Mouse (Mus musculus): ENCODE data around the gene Tmc6.

The Tmc6 gene

DNA sequence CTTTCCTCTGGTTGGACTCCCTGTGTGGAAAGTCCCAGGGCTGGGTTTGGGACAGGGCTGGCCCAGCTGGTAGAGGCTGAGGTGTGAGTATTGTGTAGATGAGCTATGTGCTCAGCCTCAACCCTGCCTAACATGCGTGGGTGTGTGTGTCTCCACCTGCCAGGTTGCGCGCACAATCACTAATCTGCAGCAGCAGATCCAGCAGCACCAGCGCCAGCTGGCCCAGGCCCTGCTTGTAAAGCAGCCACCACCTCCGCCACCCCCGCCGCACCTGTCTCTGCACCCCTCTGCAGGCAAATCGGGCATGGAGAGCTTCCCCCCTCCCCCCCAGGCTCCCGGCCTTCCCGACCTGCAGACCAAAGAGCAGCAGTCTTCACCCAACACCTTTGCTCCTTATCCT, 32.6 kb downstream of the Tmc6 start:
- no peak for DNase-seq

DNA sequence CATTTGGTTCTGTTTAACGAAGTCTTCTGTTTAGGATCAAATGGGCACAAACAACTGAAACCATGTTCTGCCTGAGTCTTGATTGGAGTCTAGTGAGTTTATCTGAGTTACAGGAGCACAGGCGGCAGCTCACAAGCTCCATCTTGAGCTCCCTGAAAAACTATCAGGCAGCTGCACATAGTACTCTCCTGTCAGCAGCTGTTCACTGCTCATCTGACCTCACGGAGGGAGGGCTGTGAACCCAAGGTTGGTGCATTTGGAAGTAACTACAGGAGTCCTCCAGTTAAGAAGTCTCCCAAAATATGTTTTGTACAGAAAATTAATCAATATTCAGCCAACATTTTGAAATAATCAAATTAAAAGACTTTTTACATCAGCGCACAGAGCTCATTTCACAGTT, 33.4 kb downstream of the Tmc6 start:
- no peak for DNase-seq

- DNase-seq: no peak
These were observed 38.5 kb downstream of the Tmc6 start for GRCm38 (mm10) chr11:117743454-117744030.

- DNase-seq: no peak
These were observed 39.3 kb downstream of the Tmc6 start for GRCm38 (mm10) chr11:117742715-117743114.

DNA sequence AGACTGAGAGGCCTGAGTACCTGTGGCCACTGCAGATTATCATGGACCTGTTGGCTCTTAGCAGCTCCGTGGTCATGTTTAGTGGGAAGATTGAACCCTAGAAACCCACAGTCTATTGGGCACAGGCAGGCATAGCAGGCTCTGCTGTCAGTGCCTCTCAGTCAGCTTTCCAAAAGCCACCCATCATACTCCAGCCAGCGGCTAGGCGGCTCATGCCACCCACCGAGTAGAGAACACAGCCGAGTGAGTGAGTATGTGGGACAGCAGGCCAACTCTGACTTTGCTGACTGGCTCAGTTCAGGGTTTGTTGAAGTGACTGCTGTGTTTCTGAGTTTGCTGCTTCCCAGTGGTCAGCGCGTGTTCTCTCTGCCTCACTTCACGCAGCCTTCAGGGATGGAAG, 39.8 kb downstream of the Tmc6 start:
- DNase-seq: no peak

GRCm38 (mm10) chr11:117741128-117741527, 40.9 kb downstream of the Tmc6 start:
- DNase-seq: no peak

GRCm38 (mm10) chr11:117738123-117738522, 43.9 kb downstream of the Tmc6 start:
- DNase-seq: no peak

DNA sequence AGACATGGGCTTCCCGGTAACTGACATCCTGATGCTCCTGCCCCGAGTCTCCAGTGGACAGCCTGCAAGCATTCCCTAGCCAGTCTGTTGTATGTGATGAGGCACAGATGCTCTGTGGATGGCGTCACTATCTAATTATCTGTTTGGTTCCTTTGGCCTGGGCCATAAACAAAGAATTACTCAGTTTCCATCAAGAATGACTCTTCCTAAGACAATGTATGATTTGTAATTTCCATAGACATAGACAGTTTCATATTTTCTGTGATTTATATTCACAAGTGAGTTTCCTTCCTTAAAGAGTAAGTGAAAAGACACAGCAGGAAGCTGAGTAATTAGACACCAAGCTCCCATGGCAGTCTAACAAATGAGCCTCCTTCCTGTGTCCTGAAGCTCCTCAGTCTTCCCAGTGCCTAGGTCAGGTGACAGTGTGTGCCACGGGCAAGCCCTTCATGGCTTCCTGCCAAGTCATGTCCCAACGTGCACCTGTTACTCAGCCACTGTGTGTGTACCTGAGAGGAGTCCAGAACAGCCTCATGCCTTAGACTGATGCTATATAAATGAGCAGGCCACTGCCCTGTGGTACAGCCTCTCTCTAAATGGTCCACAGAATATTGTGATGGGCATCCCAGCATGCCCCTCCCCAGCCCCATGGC, 45.8 kb downstream of the Tmc6 start:
- DNase-seq: no peak

- no peak for DNase-seq
These were observed 50.5 kb downstream of the Tmc6 start for GRCm38 (mm10) chr11:117731470-117731869.

DNA sequence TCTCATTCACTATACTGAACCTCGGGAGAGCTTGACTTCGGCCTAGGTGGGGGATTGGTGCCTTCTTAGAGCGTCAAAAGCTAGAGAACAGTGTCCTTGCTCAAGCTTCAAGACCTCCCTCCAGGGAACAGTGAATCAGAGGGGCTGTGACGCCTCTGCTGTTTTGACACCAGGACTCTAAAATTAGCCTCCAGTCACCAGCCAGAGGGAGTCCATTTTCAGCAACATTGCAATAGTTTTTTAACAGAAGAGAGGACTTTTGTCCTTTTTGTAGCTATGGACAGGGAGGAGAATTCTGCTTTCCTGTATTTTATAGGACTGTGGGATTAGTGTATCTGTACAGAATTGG, 51.5 kb downstream of the Tmc6 start:
- DNase-seq: no peak

DNA sequence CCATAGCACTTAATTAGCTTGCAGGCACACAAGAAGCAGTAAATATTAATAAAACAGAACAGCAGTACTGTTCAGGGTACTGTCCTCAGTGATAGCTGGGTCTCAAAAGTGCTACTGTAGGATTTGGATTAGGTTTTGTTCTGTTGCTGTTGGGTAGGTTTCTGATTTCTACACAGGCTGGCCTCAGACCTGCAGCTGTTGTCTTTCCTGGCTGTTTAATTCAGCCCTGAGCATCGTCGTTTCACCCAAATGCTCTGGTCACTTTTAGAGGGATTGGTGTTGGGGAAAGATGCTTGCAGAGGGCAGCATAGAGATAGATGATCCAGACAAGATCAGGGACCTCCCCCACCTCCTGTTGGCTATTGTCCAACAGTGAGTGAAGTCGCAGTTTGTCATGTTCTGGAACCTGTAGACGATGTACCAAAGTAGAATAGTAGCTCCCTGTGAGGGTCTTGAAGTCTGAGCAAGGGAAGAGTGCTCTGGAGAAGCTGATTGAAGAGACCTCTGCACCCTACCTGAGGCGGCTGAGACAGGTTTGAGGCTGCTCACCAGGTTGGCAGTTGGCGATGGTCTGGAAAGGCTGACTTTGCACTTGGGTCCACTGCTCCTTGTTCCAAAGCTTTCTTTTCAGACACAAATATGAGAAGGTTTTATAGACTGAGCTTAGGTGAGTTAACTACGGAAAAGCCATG, 52.1 kb downstream of the Tmc6 start:
- DNase-seq: no peak

- no peak for DNase-seq
These were observed 52.7 kb downstream of the Tmc6 start for GRCm38 (mm10) chr11:117729341-117729740.

GRCm38 (mm10) chr11:117728841-117729240, 53.2 kb downstream of the Tmc6 start:
- DNase-seq: no peak

- no peak for DNase-seq
These were observed 53.8 kb downstream of the Tmc6 start for GRCm38 (mm10) chr11:117728245-117728644.

- no peak for DNase-seq
These were observed 55.0 kb downstream of the Tmc6 start for GRCm38 (mm10) chr11:117727031-117727430.

- DNase-seq: peak; percentile 34
These were observed 57.2 kb downstream of the Tmc6 start for GRCm38 (mm10) chr11:117724604-117725301.

DNA sequence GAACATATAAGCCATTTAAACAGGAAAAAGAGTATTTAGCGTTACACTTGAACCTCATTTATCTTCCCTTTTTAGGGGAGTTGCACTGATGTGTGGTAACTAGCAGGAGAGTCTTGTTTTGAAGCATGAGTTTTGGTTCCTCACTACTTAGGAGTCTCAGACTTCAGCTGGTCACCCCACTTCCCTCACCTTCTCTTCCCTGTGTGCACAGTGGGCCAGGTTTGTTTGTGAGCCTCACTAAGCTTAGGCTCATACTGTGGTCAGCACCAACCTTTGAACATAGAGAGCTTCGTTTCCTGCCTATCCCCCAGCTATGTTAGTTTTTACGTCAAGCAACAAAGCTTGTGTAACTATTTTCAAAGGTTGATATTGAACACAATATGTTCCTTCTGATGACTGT, 63.2 kb downstream of the Tmc6 start:
- DNase-seq: no peak

Measured in thymus, postnatal 14 days (tissue).